Mouse (Mus musculus): ENCODE data around the gene Atg10. TPM values are rescaled to one million over a fixed set of nuclear protein-coding genes. Genes with fewer than 3 reads are reported as not detected.

Gene Atg10
- polyA plus RNA-seq, 1 experiment from 2014 or later: 15.1 TPM

DNA sequence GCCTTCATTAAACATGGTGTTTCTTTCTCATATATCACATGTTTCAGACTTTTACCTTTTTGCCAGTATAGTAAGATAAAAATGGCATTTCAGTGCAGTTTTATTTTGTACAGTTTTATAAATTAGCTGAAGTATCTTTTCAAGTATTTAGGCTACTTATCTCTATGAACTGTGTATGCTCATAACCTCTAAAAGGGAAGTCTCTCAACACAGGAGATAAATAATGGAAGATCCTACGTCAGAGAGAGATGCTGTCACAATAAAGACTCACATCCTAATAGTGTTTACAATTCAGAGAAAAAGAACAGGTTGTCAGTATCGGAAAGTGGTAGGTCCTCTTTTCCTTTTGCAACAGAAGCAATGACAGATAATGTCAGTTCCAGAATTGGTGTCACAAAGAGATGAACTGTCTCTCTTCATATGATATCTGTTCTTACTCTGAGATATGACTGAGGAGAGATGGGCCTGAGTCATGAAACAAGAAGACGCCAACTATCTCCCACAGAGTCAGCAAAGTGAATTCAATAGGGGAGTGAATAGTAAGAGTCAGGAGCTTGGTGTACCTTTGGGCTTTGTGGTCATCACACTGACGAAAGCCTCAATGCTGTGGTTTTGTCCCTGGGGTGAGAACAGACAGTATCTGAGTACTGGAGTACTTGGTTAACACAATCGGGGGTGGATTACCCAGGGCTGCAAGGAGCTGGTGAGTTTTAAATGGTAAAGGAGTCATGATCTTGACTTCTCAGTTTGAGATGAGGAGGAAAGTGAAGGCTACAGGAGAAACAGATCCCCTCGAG is 242.7 kb downstream of the Atg10 start:
- WGBS: 76% methylated on average over 6 of the region's 6 CpGs
- Histone ChIP-seq H3K36me3 (no peaks in the 10 kb centered on the region), H3K27ac (no peak overlapping the region)

DNA sequence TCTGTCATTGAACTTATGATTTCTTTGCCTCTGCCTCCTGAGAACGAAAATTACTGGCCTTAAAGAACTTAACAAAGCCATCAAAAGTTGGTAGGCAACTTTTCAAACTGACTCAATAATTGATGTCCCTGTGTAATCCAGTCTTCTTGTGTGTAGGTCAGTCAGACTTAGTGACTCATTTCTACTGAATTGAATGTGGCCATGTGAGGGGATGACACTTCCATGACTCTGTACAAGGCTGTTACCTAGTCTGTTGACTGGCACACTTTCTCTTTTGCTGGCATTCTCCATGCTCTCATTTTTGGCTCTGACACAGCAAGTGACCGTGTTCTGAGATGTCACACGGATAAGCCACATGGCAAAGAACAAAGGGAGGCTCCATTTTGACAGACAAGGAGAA is 246.7 kb downstream of the Atg10 start:
- no peak overlapping the region for H3K27ac ChIP-seq
- no peak overlapping the region for H3K4me3 ChIP-seq
- H3K27me3 ChIP-seq (ENCODE audit: insufficient read depth, poor library complexity, severe bottlenecking): no peaks in the 10 kb centered on the region
- DNase-seq (ENCODE audit: low spot score): no peak
- H3K36me3 ChIP-seq: no peaks in the 10 kb centered on the region
- H3K4me1 ChIP-seq: no peaks in the 10 kb centered on the region
- H3K9me3 ChIP-seq: no peaks in the 10 kb centered on the region
- 77% methylated on average over 3 of the region's 3 CpGs for WGBS

More for the DNA sequence above, 242.7 kb downstream of the Atg10 start:
- H3K9me3 ChIP-seq: no peaks in the 10 kb centered on the region
- no peaks in the 10 kb centered on the region for H3K4me1 ChIP-seq
- no peaks in the 10 kb centered on the region for H3K27me3 ChIP-seq (ENCODE audit: insufficient read depth, poor library complexity, severe bottlenecking)
- H3K4me3 ChIP-seq: no peak overlapping the region
- no peak for DNase-seq (ENCODE audit: low spot score)

DNA sequence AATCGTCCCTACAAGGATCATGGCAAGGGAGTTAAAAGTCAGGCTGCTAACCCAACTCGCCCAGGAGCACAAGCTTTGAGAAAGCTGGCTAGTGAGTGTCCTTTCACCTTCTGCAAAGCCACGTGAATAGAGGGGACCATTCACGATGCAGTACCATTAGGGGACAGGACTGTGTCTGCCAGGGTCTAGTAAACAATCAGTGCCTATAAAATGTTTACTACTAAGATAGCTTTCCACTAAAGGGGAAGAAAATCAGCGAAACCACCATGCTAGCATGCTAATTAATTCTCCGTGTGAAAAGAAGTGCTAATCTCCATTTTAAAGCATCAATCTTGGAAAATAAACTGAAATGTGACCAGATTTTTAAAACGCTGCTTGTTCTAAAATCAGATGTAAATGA is 250.4 kb downstream of the Atg10 start:
- WGBS: 65% methylated on average over 7 of the region's 7 CpGs
- no peaks in the 10 kb centered on the region for H3K9me3 ChIP-seq

DNA sequence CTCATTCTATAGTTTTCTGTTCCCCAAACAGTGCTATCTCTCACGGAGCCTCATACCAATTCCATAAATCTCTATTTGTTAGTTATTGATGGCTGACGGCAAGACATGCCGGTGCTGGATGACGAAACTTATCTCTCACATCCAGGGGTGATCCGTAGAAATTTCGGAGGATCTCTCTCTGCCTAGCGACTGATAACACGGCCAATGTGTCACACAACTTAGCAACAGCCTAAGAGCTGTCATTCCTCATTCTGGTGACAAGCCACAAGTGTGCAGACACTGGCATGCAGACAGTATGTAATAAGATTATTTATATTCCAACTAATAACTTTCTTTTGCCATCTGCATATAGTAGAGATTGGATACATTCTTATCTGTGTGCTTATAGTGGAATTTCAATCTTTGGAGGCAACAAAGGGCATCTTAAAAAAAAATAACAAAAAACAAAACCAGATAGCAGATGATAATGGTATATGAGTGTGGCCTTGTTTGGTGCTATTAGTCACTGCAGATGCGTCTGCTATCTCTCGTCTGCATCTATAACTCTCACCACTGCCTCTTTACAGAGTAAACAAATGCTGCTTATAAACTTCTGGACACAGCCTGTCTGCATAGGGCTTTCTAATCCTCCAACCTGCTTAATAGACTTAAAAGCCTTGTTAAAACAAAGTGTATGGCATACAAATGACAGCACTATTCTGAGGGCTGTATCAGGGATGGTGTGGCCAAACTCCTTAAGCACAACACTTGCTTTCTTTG is 253.3 kb downstream of the Atg10 start:
- Histone ChIP-seq H3K36me3 (no peaks in the 10 kb centered on the region), H3K27me3 (ENCODE audit: insufficient read depth, poor library complexity, severe bottlenecking) (no peaks in the 10 kb centered on the region), H3K9me3 (no peaks in the 10 kb centered on the region), H3K27ac (no peak overlapping the region), H3K4me1 (peaks cover 7% of the 10 kb centered on the region; the same call in 1 of the 2 replicates), H3K4me3 (no peak overlapping the region)
- DNase-seq (ENCODE audit: low spot score): no peak
- WGBS: 45% methylated on average over 10 of the region's 10 CpGs

More for the DNA sequence above, 250.4 kb downstream of the Atg10 start:
- peaks cover 7% of the 10 kb centered on the region; the same call in 1 of the 2 replicates for H3K4me1 ChIP-seq
- no peaks in the 10 kb centered on the region for H3K36me3 ChIP-seq
- H3K27me3 ChIP-seq (ENCODE audit: insufficient read depth, poor library complexity, severe bottlenecking): no peaks in the 10 kb centered on the region
- H3K4me3 ChIP-seq: no peak overlapping the region
- H3K27ac ChIP-seq: no peak overlapping the region
- no peak for DNase-seq (ENCODE audit: low spot score)

DNA sequence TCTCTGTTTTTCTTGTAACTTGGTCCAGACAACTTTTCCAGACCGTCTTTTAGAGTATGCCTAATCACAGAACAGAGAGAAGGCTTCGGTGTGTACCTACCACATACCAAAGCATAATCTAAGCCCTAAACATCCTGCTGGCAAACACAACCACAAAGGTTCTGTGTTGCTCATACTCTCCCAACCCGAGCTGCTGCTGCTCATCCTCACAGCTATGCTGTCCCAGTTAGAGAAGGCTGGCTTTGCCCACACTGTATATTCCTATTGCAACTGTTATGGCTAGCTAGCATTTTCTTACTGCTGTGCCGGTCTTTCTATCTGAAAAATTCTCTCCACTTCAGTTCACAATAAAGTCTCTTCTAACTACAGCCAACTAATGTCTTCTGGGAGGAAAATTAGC is 254.8 kb downstream of the Atg10 start:
- no peak overlapping the region for H3K4me3 ChIP-seq
- H3K27ac ChIP-seq: no peak overlapping the region
- no peaks in the 10 kb centered on the region for H3K27me3 ChIP-seq (ENCODE audit: insufficient read depth, poor library complexity, severe bottlenecking)
- DNase-seq (ENCODE audit: low spot score): no peak
- WGBS: 73% methylated on average over 4 of the region's 4 CpGs
- H3K9me3 ChIP-seq: no peaks in the 10 kb centered on the region
- no peaks in the 10 kb centered on the region for H3K36me3 ChIP-seq
- H3K4me1 ChIP-seq: peaks cover 7% of the 10 kb centered on the region; the same call in 1 of the 2 replicates

DNA sequence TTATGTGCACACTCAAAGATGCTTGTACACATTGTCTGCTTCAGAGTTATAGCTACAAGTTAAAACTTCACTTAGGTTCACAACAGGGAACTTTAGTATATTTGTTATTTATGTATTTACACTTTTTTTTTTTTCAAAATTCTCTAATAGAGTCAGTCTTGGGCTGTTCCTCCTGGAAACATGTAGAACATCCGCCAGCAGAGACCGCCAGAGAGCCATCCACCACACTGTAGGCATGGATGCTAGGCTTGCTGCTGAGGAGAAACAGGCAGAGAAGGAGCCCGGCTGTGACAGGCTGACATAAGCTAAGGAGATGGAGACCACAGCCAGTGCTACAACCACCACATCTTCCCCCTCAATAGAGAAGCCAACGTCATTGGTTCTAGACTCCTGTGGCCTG is 256.3 kb downstream of the Atg10 start:
- DNase-seq (ENCODE audit: low spot score): peak; percentile 83
- WGBS: 9% methylated on average over 4 of the region's 4 CpGs
- H3K27ac ChIP-seq: no peak overlapping the region
- H3K4me3 ChIP-seq: no peak overlapping the region
- H3K27me3 ChIP-seq (ENCODE audit: insufficient read depth, poor library complexity, severe bottlenecking): no peaks in the 10 kb centered on the region
- peaks cover 16% of the 10 kb centered on the region for H3K4me1 ChIP-seq
- H3K36me3 ChIP-seq: no peaks in the 10 kb centered on the region
- no peaks in the 10 kb centered on the region for H3K9me3 ChIP-seq

DNA sequence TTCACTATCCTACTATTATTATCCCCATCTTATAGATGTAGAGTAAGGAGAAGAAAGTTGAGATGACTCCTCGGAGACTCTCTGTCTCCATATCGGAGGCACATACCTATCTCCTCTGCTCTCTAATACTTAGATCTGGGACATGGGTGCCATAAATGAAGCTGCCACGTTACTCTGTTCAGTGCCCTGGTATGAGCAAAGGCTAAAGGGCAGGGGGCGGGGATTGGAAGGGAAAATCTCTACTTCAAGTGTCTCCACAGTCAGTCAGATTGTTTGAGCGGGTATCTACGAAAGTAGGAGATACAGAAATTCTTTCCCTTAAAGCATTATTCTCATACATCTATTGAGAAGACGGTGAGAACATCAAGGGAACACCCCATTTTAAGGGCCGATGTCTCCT is 257.8 kb downstream of the Atg10 start:
- Histone ChIP-seq H3K4me1 (peaks cover 20% of the 10 kb centered on the region), H3K4me3 (no peak overlapping the region), H3K27ac (no peak overlapping the region), H3K36me3 (no peaks in the 10 kb centered on the region), H3K9me3 (no peaks in the 10 kb centered on the region), H3K27me3 (ENCODE audit: insufficient read depth, poor library complexity, severe bottlenecking) (no peaks in the 10 kb centered on the region)
- WGBS: 68% methylated on average over 8 of the region's 8 CpGs
- no peak for DNase-seq (ENCODE audit: low spot score)

DNA sequence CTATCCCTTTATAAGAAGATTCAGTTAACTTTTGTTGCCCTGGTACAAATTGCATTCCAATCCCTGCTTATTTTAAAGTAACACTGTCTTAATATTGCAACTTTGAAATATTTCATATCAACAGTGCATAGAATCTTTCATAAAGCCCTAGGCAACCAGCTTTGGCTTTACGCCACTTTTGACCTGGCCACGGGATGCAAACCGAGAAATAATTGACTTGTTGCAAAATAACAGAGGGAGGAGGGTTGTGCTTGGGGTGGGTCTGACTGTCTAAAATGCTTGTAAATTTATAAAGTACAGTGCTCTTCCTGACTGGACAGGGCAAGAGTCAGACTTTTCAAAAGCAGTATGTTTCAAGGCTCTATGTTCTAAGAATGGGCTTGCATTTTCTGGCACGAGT is 259.3 kb downstream of the Atg10 start:
- H3K9me3 ChIP-seq: no peaks in the 10 kb centered on the region
- H3K27me3 ChIP-seq (ENCODE audit: insufficient read depth, poor library complexity, severe bottlenecking): no peaks in the 10 kb centered on the region
- no peak for DNase-seq (ENCODE audit: low spot score)
- no peak overlapping the region for H3K4me3 ChIP-seq
- H3K27ac ChIP-seq: no peak overlapping the region
- no peaks in the 10 kb centered on the region for H3K36me3 ChIP-seq
- peaks cover 14% of the 10 kb centered on the region for H3K4me1 ChIP-seq
- WGBS: 89% methylated on average over 4 of the region's 4 CpGs

DNA sequence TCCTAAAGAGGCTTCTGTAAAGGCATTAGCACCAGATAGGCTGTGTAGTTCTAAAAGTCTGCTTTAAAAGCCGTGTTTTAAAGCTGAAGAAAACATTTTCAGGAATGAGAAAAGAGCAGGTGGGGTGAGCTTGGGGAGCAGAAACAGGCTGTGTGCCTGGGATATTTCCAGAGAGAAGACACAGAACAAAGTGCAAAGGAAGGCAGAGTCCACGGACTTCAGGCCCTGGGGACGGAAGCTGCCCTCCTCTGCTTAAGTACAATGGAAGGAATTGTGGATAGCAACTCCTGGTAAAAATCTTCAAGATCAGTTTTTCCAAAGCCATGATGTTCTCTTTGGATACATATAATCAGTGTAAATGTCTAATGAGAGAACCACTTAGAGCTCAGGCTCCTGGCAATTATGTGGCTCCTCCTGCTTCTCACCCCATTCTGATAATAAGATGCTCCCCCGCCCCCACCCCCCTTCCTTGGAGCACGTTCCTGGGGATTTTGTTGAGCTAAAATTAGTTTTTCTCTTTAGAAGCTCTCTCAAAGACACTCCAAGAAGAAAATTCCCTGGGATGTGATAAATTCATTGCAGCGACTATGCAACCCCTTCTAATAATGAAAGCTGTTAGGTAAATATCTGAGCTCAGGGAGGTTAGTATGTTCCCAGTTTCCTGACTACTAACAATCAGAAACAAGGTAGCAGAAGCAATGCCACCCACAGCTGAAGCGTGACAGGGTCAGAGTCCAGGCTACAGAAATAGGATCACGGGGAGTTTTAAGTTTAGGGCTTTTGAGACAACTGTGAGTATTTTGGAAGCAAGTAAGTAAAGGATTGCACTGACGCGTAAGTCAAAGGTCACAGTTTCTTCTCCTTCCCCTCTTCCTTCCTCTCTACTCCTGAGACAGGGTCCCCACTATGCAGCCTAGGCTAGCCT is 260.7 kb downstream of the Atg10 start:
- Histone ChIP-seq H3K9me3 (no peaks in the 10 kb centered on the region), H3K36me3 (no peaks in the 10 kb centered on the region), H3K4me3 (no peak overlapping the region), H3K27ac (no peak overlapping the region), H3K4me1 (peaks cover 14% of the 10 kb centered on the region), H3K27me3 (ENCODE audit: insufficient read depth, poor library complexity, severe bottlenecking) (no peaks in the 10 kb centered on the region)
- 52% methylated on average over 10 of the region's 10 CpGs for whole genome bisulfite sequencing
- no peak for DNase-seq (ENCODE audit: low spot score)

DNA sequence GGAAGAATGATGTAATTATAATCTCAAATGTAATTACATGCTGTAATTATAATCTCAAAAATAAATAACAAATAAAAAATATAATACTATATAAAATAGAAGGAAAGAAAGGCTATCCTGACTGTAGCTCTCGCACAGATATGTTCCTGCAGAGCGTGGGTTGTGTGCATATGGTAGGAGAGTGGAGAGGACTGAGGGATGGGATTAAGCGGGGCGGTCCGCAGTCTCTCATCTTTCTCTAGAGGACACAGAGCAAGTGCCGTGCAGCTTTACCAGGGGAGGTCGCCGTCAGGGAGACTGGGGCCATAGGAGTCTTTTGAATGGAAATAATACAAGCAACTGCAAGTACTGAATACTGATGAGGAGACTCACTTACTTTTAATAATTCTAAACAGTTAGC is 263.2 kb downstream of the Atg10 start:
- DNase-seq (ENCODE audit: low spot score): no peak
- Histone ChIP-seq H3K27me3 (ENCODE audit: insufficient read depth, poor library complexity, severe bottlenecking) (no peaks in the 10 kb centered on the region), H3K27ac (no peak overlapping the region), H3K9me3 (no peaks in the 10 kb centered on the region), H3K36me3 (no peaks in the 10 kb centered on the region), H3K4me3 (no peak overlapping the region), H3K4me1 (peaks cover 14% of the 10 kb centered on the region)
- WGBS: 89% methylated on average over 8 of the region's 8 CpGs

DNA sequence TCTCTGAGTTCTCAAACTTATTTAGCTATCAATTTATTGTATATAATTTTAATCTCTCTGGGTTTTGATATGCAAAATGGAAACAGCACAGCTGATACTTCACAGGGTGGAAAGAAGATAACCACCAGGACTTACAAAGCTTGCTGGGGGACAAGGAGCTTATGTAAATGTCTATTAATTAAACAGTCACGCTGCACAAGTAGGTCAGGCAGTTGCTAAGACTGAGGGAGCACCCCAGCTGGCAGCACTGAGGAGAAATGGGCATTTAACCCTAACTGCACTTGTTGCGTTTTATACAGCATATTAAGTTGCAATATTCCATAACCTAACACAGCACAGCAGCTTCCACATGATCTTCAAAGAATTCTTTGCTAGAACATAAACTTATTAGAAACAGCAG is 264.9 kb downstream of the Atg10 start:
- no peaks in the 10 kb centered on the region for H3K27me3 ChIP-seq (ENCODE audit: insufficient read depth, poor library complexity, severe bottlenecking)
- DNase-seq (ENCODE audit: low spot score): no peak
- 67% methylated on average over 2 of the region's 2 CpGs for WGBS
- H3K36me3 ChIP-seq: no peaks in the 10 kb centered on the region
- no peaks in the 10 kb centered on the region for H3K9me3 ChIP-seq
- peaks cover 14% of the 10 kb centered on the region for H3K4me1 ChIP-seq
- H3K4me3 ChIP-seq: no peak overlapping the region
- no peak overlapping the region for H3K27ac ChIP-seq

DNA sequence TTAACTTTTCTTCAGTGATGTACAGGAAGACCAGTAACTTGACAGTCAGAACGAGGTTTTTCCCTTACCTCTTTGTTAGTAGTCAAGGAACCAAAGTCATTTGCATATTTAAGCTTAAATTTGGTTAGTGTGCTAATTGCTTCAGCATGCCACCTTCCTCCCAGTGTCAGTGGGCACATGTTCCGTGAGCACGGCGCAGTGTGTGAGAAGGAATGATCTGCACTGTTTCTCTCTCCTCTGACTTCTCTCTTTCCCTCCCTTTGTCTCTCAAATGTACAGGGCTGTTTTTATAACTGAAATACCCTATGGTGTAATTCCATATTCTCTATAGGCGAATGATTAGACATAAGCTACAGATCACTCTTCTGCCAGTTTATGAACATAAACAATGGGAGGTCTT is 284.2 kb downstream of the Atg10 start:
- H3K4me1 ChIP-seq: no peaks in the 10 kb centered on the region
- no peaks in the 10 kb centered on the region for H3K27me3 ChIP-seq (ENCODE audit: insufficient read depth, poor library complexity, severe bottlenecking)
- no peaks in the 10 kb centered on the region for H3K9me3 ChIP-seq
- no peak for DNase-seq (ENCODE audit: low spot score)
- no peak overlapping the region for H3K4me3 ChIP-seq
- H3K27ac ChIP-seq: no peak overlapping the region
- 79% methylated on average over 5 of the region's 5 CpGs for WGBS
- H3K36me3 ChIP-seq: no peaks in the 10 kb centered on the region

All from heart, embryonic 10.5 days (tissue).